Mouse (Mus musculus): ENCODE measurements around the gene Rtl3.

Rtl3 gene

DNA sequence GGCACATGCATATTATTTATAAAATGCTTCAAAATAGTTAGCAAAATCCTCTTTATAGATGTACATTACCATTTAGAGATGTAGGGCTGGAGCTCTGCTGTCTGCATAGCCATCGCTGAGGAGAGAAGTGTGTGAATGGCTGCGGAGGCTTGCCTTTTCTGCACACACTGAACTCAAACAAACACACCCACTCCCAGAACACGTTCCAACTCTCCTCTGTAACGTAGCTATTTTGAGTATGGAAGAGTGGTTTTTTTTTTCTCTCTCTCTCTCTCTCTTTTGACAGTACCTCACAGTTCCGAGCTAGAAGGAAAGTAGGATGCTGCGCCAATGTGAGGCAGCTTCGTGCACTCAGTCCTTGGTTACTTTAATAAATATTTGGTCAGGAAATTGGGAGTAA is at the start of gene Rtl3:
Gene Rtl3 (minus strand): TSS at position 236 of the 400 bp plus-strand sequence.
- no peak for DNase-seq (ENCODE audit: low read depth, low spot score)

DNA sequence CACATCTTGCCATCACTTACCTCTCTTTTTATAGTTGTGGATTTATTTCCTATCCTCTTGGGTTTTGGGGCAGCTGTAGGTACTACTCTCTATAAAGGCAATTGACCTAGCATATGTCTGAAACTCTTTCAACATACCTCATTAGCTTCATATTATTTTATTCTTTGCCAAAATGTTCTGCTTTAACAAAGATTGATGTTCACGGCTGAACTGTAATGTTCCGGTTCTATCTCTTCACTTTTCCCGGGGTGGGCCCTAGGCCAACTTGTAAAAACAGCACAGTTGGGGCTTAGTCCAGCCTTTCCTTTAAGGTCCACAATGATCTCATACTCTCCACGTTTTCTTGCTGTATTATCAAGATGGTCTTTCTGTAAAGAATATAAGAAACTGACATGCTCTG is 31.9 kb upstream of the Rtl3 start:
- DNase-seq (ENCODE audit: low read depth, low spot score), result no peak

DNA sequence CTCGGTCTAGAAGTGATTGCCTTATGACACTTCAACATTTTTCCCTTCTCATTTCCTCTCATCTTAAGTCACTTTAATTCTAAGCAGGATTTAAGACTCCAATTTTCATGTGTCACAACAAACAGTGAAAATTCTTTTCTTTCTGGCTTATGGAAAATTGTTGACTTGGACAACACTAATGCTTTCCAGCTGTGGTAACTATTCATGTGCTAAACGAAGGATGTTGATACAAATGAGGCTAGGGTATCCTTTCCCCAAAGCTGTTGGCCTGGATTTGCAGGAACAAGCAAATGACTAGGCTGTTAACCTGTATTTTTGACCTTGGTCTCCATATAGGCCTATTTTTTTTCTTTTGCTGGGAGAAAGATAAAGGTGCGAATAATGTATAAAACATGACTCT is 31.4 kb upstream of the Rtl3 start:
- DNase-seq (ENCODE audit: low read depth, low spot score), result no peak

DNA sequence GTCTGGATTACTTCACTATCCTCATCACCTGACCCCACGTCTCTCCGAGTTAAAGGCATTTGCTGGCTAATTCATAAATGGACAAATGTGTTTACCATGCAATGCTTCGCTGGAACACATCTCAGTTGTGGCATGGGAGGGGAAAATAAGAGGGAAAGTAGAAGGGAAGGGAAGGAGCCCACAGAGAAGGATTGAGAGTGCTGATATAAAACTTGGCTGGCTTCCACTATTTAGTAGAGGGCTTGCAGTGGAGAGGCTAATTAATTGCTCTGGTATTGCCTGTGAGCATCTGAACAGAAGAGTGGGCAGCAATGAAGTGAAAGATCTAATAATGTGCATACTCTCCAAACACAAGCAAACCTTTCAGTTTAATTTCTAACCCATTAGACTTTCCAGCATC is 31.0 kb upstream of the Rtl3 start:
- no peak for DNase-seq (ENCODE audit: low read depth, low spot score)

DNA sequence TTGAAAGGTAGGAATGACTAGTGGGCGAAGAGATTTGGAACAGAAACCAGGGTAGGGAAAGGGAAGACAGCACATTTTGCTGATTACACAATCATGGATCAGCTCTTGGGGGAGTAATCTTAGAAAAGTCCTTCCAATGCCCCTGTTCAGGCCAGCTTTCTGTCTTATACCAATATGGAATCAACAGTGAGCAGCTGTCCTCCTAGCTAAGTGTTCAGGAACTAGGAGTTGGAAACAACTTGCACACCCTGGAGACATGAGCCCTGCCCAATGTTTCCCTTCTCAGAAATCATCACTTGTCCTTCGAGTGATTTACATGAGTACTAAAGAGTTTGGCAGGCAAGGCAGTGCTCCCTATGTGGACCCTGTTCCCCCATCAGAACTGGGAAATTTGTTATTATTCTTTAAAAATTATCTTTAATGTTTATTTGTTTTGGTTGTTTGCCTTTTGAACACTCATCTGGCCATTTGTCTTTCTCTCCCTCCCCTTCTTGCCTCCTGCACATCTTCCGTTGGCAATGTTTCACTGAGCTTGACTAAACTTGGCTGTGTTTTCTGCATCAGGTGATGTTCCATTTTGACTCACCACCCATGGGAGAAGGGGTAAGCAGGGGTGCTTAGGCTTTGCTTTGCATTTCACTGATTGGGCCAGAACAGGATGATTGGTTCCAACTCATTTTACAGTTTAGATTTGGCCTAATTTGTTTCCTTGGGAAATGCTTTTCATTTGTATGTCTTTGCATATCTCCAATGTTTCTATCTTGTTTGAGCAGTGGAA is 13.3 kb upstream of the Rtl3 start:
- DNase-seq (ENCODE audit: low read depth, low spot score), result no peak

DNA sequence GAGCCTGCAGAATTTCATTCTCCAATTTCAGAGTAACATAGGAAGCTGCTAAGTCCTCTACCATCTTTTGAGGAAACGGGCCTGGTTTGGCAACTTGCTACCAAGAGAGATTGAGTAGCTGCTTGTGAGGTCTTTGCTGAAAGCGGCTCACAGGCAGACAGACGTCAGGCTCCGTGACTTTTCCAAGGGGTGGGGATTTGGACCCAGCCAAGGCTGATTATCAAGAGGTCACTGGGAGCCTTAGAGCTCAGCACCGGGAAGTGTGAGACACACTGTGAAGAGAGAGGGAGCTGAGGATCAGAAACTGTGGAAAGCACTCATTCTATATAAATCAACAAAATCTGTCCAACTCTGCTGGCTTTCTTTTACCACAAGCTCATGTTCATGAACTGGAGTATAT is 853 bp downstream of the Rtl3 start:
- DNase-seq (ENCODE audit: low read depth, low spot score), result no peak

DNA sequence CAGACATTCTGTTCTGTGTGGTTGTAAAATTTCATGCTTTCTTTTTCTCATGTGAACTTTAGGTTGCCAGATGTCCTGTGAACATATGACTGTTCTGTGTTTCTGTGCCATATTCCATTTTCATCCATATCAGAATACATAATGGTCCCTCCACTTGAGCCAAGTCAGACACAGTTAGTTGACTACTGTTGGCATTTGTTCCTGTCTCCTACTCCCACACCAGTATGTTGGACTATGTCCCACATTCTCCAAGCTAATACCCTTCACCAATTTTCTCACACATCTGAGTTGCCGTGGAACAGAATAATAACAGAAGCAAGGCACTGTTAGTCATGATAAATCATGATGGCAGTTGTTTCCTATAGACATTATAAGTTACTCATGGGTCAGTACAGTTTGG is 9.9 kb downstream of the Rtl3 start:
- no peak for DNase-seq (ENCODE audit: low read depth, low spot score)

GRCm38 (mm10) chrX:106809560-106810226 is 30.8 kb downstream of the Rtl3 start:
- no peak for DNase-seq (ENCODE audit: low read depth, low spot score)

- DNase-seq (ENCODE audit: low read depth, low spot score), result no peak
Measured at GRCm38 (mm10) chrX:106804387-106804786, 36.1 kb downstream of the Rtl3 start.

DNA sequence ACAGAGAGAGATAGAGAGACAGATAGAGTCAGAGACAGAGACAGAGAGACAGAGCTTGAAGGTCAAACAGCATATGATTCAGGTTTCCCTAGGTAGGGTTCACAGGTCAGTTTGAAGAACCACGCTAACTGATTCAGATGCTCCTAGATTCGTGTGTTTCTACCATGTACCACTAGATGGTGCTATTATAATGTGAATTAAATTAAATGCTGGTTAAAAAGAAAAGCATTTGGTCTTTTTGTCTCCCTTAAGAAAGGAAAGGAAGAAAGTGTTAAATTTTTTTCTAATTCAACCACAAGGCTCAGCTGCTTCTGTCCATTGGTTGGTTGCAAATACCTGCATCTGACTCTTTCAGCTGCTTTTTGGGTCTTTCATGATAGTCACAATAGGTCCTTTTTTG is 45.8 kb downstream of the Rtl3 start:
- DNase-seq (ENCODE audit: low read depth, low spot score), result peak; percentile 52
